Mouse (Mus musculus) lung, embryonic 16.5 days (tissue): ENCODE results near the gene Sugt1. TPM values are rescaled to one million over a fixed set of nuclear protein-coding genes. Genes with fewer than 3 reads are reported as not detected.

Experiments used
- ATAC-seq: fragments of 200-750 bp; cut with Nextera tagmentation; 2 replicates; pipeline ENCODE4 v1.8.0; 2017; ENCODE audit warnings: low read depth, mild to moderate bottlenecking, moderate library complexity
- H3K27ac ChIP-seq: fragments of 300-500 bp; sonication (generic); 2 replicates; pipeline ENCODE4 v1.5.1; 2014; ENCODE audit warnings: mild to moderate bottlenecking, control low read depth, low read length
- H3K27me3 ChIP-seq: fragments of 300-500 bp; sonication (generic); 2 replicates; pipeline ENCODE4 v1.6.1; 2014; ENCODE audit warnings: low read depth, low read length, mixed read lengths; ENCODE audit not compliant: control insufficient read depth, insufficient read depth
- H3K36me3 ChIP-seq: fragments of 300-500 bp; sonication (generic); 2 replicates; pipeline ENCODE4 v1.6.1; 2014; ENCODE audit warnings: low read length; ENCODE audit not compliant: control insufficient read depth, insufficient read depth
- H3K4me1 ChIP-seq: fragments of 300-500 bp; sonication (generic); replicated peaks from 2 replicates; pipeline ENCODE4 v1.6.1; 2014; ENCODE audit warnings: low read length, mixed read lengths; ENCODE audit not compliant: control insufficient read depth, insufficient read depth
- H3K4me2 ChIP-seq: fragments of 300-500 bp; sonication (generic); 2 replicates; pipeline ENCODE4 v1.6.1; 2014; ENCODE audit warnings: low read depth, low read length, control low read depth
- H3K4me3 ChIP-seq: fragments of 300-500 bp; sonication (generic); 2 replicates; pipeline ENCODE4 v1.5.1; 2014; ENCODE audit warnings: mild to moderate bottlenecking, low read length, control low read depth
- H3K9ac ChIP-seq: fragments of 300-500 bp; sonication (generic); 2 replicates; pipeline ENCODE4 v1.6.1; 2014; ENCODE audit warnings: low read length, control low read depth
- H3K9me3 ChIP-seq: fragments of 300-500 bp; sonication (generic); 2 replicates; pipeline ENCODE4 v1.6.1; 2016; ENCODE audit warnings: low read length; ENCODE audit not compliant: control insufficient read depth
- WGBS: fragments of 180-500 bp; shearing (Covaris S2); extraction: QIAGEN DNeasy Blood & Tissue Kit; methylation state at CpG from one replicate; pipeline ENCODE4 v1.1.7; 2014; 5-methylcytosine and 5-hydroxymethylcytosine counted together
- polyA plus RNA-seq: library from polyadenylated mRNA; unstranded; fragments of >200 nt; fragmentation: Nextera tagmentation; extraction: Ambion mirVana; gene quantifications from 2 replicates; pipeline ENCODE4 v1.2.1, GENCODE M21; 2015

Gene Sugt1
- 122 and 124 TPM in 2 replicates for polyA plus RNA-seq

DNA sequence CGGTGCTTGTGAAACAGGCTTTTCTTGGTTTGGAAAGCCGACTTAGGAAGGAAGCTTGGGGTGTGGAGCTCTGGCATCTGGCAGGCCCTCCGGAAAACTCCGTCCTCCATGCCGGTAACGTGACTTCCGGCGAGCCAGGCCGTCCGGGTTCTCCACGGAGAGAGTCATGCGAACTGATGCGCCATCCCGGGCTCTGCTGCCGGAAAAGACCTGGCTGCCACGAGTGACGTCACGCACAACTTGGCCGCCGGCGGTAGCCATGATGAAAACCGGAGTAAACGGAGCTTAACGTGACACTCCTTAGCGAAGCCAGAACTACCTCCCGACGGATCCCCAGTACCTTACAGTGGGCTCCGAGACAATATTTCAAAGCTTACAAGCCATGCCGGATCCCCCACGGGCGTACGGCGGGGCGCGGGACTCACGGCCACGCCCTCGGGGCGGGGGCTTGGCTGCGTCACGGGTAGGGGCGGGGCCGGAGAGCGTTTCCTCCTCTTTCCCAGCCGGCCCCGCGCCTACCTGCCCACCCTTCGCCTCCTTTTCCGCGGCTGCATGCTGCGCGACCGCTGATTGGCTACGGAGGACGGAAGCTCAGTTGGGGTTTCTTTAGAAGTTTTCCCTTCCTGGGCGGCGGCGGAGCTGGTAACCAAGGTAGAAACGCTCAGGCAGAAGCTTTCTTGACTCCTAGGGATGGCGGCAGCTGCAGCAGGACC lies at the start of gene Sugt1:
Gene Sugt1 (plus strand): TSS at position 553 of the 713 bp plus-strand sequence.
- peaks cover 2% of the 10 kb centered on the region; the same call in 1 of the 2 replicates for H3K36me3 ChIP-seq
- ATAC-seq, result peak; percentile 99
- H3K27ac ChIP-seq, result peak within 1 kb of the TSS; percentile 97
- H3K4me3 ChIP-seq, result peak within 1 kb of the TSS; percentile 82
- WGBS, result under 1% methylated on average over 60 of the region's 60 CpGs
- no peaks in the 10 kb centered on the region for H3K9me3 ChIP-seq
- H3K4me1 ChIP-seq, result peaks cover 10% of the 10 kb centered on the region
- peak within 1 kb of the TSS; percentile 81 for H3K9ac ChIP-seq
- peak within 1 kb of the TSS; percentile 92 for H3K4me2 ChIP-seq
- H3K27me3 ChIP-seq, result no peaks in the 10 kb centered on the region

DNA sequence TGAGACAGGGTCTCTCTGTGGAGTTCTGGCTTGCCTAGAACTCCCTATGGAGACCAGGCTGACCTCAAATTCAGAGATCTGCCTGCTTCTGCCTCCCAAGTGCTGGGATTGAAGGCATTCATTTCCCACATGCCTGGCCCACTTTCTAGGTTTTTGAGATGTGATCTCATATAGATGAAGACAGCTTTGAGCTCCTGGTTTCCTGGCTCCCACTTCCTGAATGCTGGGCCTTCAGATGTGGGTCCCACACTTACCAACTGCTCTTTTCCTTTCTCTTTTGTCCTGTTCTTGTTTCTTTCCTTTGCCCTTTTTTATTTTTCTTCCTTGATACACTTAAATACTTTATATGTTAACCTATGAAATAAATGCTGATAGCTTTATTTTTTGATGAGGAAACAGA lies 49.6 kb upstream of the Sugt1 start:
- Histone ChIP-seq H3K4me3 (no peak overlapping the region), H3K36me3 (no peaks in the 10 kb centered on the region), H3K4me1 (peaks cover 13% of the 10 kb centered on the region), H3K9ac (no peak overlapping the region), H3K4me2 (no peak overlapping the region), H3K27ac (no peak overlapping the region), H3K27me3 (no peaks in the 10 kb centered on the region), H3K9me3 (no peaks in the 10 kb centered on the region)
- no peak for ATAC-seq

DNA sequence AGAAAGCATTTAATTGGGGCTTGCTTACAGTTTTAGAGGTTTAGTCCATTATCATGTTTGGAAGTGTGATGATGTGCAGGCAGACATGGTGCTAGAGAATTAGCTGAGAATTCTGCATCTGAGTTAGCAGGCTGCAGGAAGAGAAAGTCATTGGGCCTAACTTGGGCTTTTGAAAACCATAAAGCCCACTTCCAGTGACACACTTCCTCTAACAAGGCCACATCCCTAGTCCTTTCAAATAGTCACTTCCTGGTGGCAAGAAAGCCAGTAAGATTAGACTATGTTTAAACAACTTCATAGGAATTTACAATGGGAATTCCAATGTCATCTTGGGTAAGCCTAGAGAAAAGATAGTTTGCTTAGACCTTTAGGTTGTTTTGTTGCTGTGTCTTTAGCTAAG lies 45.9 kb upstream of the Sugt1 start:
- H3K9ac ChIP-seq, result no peak overlapping the region
- H3K36me3 ChIP-seq, result no peaks in the 10 kb centered on the region
- H3K4me2 ChIP-seq, result no peak overlapping the region
- H3K4me1 ChIP-seq, result peaks cover 2% of the 10 kb centered on the region; the same call in 1 of the 2 replicates
- H3K4me3 ChIP-seq, result no peak overlapping the region
- H3K27ac ChIP-seq, result no peak overlapping the region
- no peak for ATAC-seq
- H3K27me3 ChIP-seq, result no peaks in the 10 kb centered on the region
- H3K9me3 ChIP-seq, result no peaks in the 10 kb centered on the region

GRCm38 (mm10) chr14:79549343-79549742 lies 38.1 kb upstream of the Sugt1 start:
- 20% methylated on average over 7 of the region's 7 CpGs for WGBS

GRCm38 (mm10) chr14:79551929-79552328 lies 35.6 kb upstream of the Sugt1 start:
- H3K27ac ChIP-seq, result no peak overlapping the region
- 86% methylated on average over 2 of the region's 2 CpGs for WGBS
- H3K27me3 ChIP-seq, result no peaks in the 10 kb centered on the region
- no peak overlapping the region for H3K4me2 ChIP-seq
- peaks cover 8% of the 10 kb centered on the region for H3K4me1 ChIP-seq
- H3K4me3 ChIP-seq, result no peak overlapping the region
- ATAC-seq, result no peak
- H3K9ac ChIP-seq, result no peak overlapping the region
- no peaks in the 10 kb centered on the region for H3K9me3 ChIP-seq
- 0 out of 2 replicates have a peak, but pooled peaks cover 7% of the 10 kb centered on the region for H3K36me3 ChIP-seq

More at GRCm38 (mm10) chr14:79549343-79549742, 38.1 kb upstream of the Sugt1 start:
- no peak overlapping the region for H3K9ac ChIP-seq
- no peaks in the 10 kb centered on the region for H3K9me3 ChIP-seq
- no peaks in the 10 kb centered on the region for H3K27me3 ChIP-seq
- 0 out of 2 replicates have a peak, but pooled peaks cover 5% of the 10 kb centered on the region for H3K36me3 ChIP-seq
- H3K4me3 ChIP-seq, result no peak overlapping the region
- H3K4me2 ChIP-seq, result peak overlapping the region; percentile 41
- peak; percentile 94 for ATAC-seq
- H3K27ac ChIP-seq, result peak overlapping the region; percentile 91
- H3K4me1 ChIP-seq, result peaks cover 8% of the 10 kb centered on the region

- 92% methylated on average over 1 of the region's 1 CpGs for WGBS
- no peak for ATAC-seq
- Histone ChIP-seq H3K9ac (no peak overlapping the region), H3K36me3 (0 out of 2 replicates have a peak, but pooled peaks cover 7% of the 10 kb centered on the region), H3K4me2 (no peak overlapping the region), H3K4me1 (peaks cover 15% of the 10 kb centered on the region), H3K4me3 (no peak overlapping the region), H3K27me3 (no peaks in the 10 kb centered on the region), H3K27ac (no peak overlapping the region), H3K9me3 (no peaks in the 10 kb centered on the region)
Measured at GRCm38 (mm10) chr14:79552854-79553253, 34.6 kb upstream of the Sugt1 start.

DNA sequence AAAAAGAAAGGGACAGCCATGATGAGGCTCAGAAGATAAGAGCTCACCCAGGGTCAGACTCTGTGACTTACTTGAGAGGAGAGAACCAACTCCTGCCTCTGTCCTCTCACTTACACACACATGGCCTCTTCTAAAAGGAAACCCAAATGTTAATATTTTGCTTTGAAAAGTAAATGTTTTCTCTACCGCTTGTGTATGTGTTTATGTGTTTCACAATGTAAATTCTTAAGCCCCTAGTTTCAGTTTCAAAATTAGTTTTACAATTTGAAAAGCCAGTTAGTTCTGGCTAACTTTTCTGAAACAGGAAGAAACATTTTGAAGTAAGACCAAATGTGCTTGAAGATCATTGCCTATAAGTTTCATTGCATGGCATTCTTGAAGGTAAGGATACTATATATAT lies 29.7 kb upstream of the Sugt1 start:
- Histone ChIP-seq H3K36me3 (peaks cover 19% of the 10 kb centered on the region), H3K9me3 (no peaks in the 10 kb centered on the region), H3K27ac (no peak overlapping the region), H3K4me1 (peaks cover 14% of the 10 kb centered on the region), H3K4me2 (no peak overlapping the region), H3K9ac (no peak overlapping the region), H3K4me3 (no peak overlapping the region), H3K27me3 (no peaks in the 10 kb centered on the region)
- no peak for ATAC-seq
- 54% methylated on average over 1 of the region's 1 CpGs for WGBS

DNA sequence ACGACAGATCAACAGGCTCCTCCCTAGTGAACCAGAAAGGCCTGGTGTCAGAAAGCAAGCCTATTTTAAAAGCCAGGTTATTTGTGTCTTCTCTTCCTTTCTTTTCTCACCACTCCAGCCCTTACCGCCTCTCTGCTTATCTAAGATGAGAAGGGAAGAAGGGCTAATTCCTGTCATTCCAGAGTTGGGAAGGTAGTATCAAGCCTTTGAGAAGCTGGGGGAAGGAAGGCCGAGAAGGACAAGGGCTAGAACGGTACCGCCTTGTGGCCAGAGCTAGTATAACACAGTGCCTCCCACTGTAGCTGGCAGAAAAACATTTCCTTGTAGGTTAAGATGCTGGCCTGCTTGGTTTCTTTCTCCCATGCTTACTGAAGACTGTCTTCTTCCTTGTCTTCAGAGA lies 24.7 kb upstream of the Sugt1 start:
- Histone ChIP-seq H3K4me3 (no peak overlapping the region), H3K27ac (no peak overlapping the region; the same call in 1 of the 2 replicates), H3K27me3 (no peaks in the 10 kb centered on the region), H3K36me3 (peaks cover 22% of the 10 kb centered on the region), H3K4me1 (peaks cover 7% of the 10 kb centered on the region), H3K9ac (no peak overlapping the region), H3K4me2 (no peak overlapping the region), H3K9me3 (no peaks in the 10 kb centered on the region)
- WGBS, result 21% methylated on average over 5 of the region's 5 CpGs
- peak; percentile 58; the same call in 1 of the 2 replicates for ATAC-seq

DNA sequence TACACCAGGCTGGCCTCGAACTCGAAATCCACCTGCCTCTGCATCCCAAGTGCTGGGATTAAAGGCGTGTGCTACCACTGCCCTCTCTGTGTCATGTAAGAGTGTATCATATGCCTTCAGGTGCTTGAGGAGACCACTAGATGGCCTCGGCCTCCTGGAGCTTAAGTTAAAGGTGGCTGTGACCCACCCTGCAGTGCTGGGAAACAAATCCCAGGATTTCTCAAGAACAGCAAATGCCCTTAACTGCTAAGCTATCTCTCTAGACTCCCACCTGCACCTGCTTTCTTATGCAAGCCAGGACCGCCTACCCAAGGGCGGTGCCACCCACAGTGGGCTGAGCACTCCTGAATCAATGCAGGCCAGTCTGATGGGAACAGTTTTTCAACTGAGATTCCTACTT lies 22.7 kb upstream of the Sugt1 start:
- no peak overlapping the region for H3K27ac ChIP-seq
- H3K4me3 ChIP-seq, result no peak overlapping the region
- H3K36me3 ChIP-seq, result peaks cover 29% of the 10 kb centered on the region
- no peak overlapping the region for H3K4me2 ChIP-seq
- no peaks in the 10 kb centered on the region for H3K9me3 ChIP-seq
- WGBS, result 70% methylated on average over 6 of the region's 6 CpGs
- H3K27me3 ChIP-seq, result no peaks in the 10 kb centered on the region
- H3K9ac ChIP-seq, result no peak overlapping the region
- peaks cover 4% of the 10 kb centered on the region; the same call in 1 of the 2 replicates for H3K4me1 ChIP-seq
- ATAC-seq, result no peak
